Mouse (Mus musculus) cerebellum, postnatal 10 days (tissue): ENCODE results near the gene Psmb3.
A peak's percentile ranks its signal among the peaks of the same experiment; 100 is the strongest.
"Not testable (repeated sequence)": the region's sequence is repeated elsewhere in the genome, so short reads cannot be mapped to it uniquely, and the experiment has no call there.

ENCODE experiments used
- DNase-seq, 2 experiments: peaks; one replicate each; pipeline ENCODE4 v3.0.0; 2021; ENCODE audit warnings: mixed read lengths in 2 of 2

The Psmb3 gene

DNA sequence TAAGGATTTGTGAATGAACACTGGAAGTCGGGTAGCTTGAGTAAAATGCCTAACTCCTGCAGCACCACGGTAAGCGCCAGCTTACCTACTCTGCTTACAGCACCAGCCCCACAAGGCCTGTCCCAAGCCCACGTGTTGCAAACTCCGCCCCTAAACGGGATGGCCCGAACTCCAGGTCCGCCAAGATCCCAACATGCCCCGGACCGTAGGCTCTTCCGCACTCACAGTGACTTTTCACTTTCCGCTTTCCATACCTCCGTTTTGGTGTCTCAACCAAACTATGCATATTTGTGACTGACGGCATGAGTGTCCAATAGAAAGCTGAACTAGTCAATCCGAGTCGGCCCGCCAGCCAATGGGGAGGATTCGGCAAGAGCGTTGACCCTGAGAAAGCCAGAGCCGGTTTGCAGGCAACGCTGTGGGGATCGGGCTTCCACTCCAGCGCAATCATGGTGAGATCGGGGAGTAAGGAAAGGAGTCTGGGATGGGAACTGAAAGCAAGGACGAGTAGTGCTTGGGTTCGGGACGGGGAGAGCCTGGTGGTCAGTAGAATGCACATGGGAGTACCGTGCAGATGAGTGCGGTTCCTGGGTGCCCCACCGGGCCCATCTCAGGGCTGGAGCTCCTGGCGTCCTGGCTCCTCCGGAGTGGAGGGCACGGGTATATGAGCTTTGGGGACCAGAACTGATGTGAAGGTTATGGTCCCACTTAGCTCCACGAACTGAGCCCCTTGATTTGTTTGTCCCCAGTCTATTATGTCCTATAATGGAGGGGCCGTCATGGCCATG lies at the start of gene Psmb3:
Gene Psmb3, plus strand, starts transcription at position 361 of the 788 bp plus-strand sequence.
- peak; percentile 99 to 100 for DNase-seq

- DNase-seq = no peak
These were observed 49.0 kb upstream of the Psmb3 start for GRCm38 (mm10) chr11:97654210-97654609.

- no peak for DNase-seq
These were observed 46.8 kb upstream of the Psmb3 start for GRCm38 (mm10) chr11:97656269-97656971.

DNA sequence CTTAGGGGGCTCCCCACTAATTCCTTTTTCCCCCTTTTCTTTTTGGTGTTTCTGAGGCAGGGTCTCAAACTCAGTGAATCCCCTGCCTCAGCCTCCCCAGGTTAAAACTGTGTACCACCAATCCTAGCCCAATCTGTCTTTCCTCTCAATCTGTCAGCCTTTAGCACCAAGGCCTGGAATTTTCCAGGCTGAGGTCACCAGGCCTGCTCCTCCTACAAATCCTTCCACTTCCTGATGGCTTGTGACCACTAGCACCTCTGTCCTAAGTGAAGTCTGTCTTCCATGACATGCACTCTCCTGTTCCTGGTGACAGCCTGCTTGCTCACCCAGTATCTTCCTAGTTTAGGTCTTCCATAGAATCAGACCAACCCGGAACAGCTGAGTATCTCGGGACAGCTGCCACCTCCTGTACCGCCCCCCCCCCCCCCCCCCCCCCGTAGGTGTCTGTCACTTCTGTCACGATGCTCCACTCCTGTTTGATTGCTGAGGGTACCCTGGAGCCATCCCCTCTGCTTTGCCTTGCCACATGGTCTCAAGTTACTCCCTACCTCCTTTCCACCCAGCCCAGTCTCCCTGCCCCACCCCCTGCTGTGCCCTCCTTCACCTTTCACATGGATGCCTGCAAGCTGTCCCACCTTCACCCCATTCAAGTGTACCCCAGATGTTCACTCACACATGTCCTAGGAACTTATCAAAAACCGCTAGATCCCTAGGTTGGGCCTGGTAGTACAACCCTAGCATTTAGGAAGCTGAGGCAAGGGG lies 45.8 kb upstream of the Psmb3 start:
- DNase-seq = peak; percentile 39 to 50

- not testable (repeated sequence) for DNase-seq
These were observed 45.2 kb upstream of the Psmb3 start for GRCm38 (mm10) chr11:97657967-97658366.

DNA sequence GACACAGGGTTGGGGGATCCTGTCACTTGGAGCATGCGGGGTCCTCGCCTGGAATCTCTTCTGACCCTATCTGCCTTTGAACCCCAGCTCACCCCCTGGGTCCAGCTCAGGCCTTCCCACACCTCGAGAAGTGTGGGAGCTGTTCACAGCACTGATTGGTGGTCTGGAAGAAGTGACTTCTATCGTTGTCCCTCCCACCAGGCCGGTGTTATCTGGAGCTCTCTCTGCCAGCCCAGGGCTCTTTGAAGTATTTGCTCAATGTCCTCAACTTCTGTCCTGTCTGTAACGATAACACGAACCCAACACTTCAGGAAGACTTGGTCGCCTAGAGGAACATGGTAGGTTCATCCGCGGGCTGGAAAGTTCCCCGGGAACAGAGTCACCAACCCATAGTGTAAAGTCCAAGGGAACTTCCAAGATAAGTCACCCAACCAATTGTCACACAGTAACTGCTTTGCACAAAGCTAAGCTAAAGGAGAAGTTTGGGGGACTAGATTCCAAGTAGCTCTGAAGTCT lies 44.4 kb upstream of the Psmb3 start:
- DNase-seq = no peak

DNA sequence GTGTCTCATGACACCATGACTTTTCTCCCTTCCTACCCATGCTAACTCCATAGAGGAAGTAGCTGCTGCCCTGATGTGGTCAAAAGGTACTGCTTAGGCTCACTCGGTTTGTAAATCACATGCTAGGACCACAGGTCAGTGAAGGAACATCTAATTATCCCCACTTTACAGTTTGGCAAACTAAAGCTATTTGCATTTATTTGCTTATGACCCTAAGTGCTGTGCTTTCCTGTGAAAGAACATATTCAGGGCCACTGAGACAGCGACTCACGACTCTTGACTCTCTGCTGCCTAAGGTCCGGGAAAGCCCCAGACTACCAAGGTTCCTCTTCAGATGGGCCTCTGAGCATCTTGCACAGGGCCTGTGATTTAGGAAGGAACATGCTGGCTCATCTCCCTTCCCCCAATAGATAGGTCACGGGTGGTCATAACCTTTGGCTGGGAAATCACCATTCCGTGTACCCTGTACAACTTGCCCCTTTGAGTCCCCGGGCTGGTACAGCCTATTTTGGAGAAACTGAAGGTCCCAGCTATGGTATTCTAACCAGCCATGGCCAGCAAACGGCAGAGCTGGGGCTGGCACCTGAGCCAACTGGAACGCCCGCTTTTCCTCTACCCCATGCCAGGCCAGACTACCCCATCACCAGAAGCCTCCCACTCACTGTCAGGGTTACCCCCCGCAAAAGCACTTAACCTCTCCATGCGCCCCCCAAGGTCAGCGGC lies 43.8 kb upstream of the Psmb3 start:
- DNase-seq = peak in 1 of 2 experiments; percentile 52

DNA sequence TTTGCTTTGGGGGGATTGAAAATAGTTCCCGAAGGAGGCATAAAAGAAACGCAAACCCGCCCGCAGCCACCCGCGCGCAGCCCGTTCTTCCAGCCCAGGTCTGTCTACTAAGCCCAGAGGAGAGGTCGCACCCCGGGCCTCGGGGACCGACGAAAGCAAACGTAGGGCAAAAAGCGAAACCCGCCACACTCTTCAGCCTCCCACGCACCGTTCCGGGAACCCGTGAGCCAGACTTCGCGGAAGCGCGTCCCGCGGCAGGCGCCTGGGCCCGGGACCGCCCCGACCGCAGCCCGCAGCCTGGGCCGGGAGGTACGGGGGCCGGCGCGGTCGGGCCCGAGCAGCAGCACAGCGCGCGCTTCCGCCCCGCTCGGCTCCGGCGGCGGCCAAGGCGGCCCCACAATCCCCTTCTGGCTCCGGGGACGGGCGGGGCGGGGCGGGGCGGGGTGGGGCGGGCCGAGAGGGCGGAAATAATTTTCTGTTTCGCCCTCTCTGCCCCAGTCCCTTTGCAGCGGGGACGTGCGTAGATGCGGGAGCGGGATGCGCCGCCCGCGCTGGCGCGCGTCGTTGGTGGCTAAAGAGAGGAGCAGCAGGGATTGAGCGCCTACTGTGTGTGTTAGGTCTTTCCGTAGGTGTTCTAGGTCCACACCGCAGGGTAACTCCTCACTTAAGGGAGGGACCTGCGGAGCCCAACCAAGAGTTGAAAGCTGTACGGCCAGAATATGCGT lies 43.0 kb upstream of the Psmb3 start:
- peak; percentile 85 to 88 for DNase-seq

GRCm38 (mm10) chr11:97660734-97661647 lies 42.2 kb upstream of the Psmb3 start:
- no peak for DNase-seq

DNA sequence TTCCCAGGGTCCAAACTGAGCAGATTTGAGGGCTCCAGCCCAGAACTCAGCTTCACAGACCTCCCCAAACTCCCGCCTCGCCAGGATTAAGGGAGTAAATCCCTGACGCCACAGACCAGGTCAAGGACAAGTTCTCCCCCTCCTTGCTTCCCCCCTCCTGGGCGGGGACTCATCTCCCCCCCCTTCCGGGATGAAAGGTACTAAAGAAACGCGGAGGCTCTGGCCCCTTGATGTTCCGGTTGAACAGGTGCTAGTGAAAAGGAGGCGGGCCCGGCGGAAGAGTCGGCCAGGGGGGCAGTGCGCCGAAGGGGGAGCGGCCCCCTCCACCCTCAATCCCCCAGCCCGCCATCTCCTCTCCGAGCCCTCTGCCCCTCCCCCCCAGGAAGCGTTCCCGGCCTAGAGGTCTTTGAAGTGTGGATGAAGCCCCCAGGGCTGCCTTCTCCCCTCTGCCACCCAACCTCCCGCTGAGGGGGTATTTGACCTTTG lies 41.5 kb upstream of the Psmb3 start:
- DNase-seq = peak; percentile 52 to 54

- peak in 1 of 2 experiments; percentile 40 for DNase-seq
These were observed 40.8 kb upstream of the Psmb3 start for GRCm38 (mm10) chr11:97662207-97662892.

DNA sequence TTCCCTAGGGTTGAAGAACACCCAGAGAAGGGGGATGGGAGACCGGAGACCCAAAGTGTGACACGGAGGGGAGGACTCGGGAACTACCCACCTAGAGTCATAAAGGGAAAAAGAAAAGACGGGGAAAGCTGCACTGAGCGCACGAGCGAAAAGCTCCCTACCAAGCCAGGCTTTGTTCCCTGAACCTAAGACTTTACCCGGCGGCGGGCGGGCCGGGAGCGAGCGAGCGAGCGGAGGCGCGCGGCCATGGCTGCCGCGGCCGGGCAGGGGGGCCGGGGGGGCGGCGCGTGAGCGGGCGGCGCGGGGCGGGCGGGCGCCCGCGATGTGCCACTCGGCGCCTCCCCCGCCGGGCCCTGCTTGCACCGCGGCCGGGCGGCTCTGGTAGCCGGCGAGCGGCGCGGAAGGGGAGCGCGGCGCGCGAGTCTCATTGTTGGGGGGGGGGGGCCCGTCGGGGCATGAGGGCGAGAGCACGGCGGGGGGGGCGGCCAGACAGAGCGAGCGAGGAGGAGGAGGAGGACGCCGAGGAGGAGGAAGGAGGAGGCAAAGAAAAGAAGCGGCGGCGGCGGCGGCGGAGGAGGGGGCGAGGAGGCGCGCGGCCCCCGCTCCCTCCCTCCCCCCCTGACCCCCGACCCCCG lies 40.2 kb upstream of the Psmb3 start, which contains the start of gene Mllt6:
Gene Mllt6, plus strand, starts transcription at position 522 of the 635 bp plus-strand sequence.
- peak; percentile 88 to 92 for DNase-seq

- DNase-seq = peak; percentile 55 to 65
These were observed 39.5 kb upstream of the Psmb3 start for GRCm38 (mm10) chr11:97663528-97664338.

DNA sequence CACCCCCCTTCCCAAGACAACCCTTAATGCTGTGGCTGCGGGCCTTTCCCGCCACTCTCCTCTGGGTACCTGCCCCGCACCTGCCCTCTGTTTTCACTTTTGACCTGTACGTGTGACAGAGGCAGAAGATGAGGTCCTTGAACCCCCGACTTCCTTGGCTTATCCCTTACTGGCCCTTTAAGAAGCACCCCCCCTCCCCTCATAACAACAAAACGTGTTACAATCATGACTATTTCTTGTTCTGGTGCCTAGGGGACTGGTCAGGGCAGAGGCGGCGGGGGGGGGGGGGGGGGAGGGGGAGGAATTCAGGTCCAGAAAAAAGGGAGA lies 38.9 kb upstream of the Psmb3 start:
- DNase-seq = no peak

DNA sequence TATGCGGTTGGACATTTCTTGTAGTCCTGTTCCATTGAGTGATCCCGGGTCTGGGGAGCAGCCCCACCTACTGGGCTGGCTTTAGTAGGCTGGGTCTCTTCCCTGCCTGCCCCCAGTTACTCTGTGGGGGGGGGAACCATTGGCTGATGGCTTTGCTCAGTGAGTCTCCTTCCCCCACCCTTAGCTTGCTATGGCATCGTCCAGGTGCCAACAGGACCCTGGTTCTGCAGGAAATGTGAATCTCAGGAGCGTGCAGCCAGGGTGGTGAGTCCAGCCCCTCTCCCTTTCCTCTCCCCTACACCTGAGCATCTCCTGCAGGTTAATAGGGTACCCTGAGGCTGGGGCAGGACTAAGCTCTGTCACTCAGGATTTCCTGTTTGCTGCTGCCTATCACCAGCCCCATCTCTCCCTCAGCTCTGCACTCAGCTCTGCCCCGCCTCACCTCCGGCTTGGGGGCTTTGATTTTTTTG lies 38.4 kb upstream of the Psmb3 start:
- DNase-seq = peak; percentile 47 to 49

DNA sequence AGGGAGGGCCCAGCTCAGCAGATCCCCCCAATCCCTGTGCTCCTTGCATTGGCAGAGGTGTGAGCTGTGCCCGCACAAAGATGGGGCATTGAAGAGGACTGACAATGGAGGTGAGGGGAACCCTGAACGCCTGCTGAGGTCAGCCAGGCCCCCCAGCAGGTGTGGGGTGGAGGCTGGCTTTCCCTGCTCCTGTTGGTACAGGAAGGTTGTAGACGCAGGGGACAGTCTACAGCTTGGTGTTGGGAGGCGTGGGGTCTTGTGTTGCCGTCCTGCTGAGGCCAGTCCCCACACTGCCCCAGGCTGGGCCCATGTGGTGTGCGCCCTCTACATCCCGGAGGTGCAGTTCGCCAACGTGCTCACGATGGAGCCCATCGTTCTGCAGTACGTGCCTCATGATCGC lies 37.8 kb upstream of the Psmb3 start:
- no peak for DNase-seq

DNA sequence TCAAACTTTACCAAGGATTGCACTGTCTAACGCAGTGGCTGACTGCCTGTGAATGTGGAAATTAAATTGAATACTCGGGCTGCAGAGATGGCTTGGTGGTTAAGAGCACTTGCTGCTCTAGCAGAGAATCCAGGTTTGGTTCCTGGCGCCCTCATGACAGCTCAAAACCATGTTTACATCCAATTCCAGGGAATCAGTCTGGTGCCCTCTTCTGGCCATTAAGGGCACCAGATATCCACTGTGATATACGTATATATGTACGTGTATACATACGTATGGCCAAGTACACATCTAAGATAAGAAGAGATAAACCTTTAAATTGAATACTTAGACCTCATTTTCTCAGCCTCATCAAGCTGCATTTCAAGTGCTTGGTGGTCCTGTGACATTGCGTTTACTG lies 37.0 kb upstream of the Psmb3 start:
- no peak for DNase-seq

DNA sequence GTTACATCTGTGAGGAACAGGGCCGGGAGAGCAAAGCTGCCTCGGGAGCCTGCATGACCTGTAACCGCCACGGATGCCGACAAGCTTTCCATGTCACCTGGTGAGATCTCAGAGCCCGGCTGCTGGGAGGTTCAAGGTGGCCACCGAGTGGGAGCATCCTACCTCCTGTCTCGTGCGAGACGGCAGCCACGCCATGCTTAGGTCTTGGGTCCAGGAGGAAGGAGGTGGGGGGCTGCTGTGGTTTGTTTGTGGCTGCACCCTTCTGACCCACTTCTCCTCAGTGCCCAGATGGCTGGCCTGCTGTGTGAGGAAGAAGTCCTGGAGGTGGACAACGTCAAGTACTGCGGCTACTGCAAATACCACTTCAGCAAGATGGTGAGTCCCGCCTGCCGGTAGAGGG lies 36.4 kb upstream of the Psmb3 start:
- no peak for DNase-seq
